Mouse (Mus musculus) subcutaneous adipose tissue, adult 2 months (tissue): ENCODE results near the gene Tsnaxip1. TPM values are rescaled to one million over a fixed set of nuclear protein-coding genes. Genes with fewer than 3 reads are reported as not detected.

Source experiments
- polyA plus RNA-seq: library from polyadenylated mRNA; depleted of rRNA; stranded (reverse); fragments of >200 nt; gene quantifications from 2 replicates; pipeline ENCODE4 v1.2.3, GENCODE M21; 2012; ENCODE audit warnings: low replicate concordance; rRNA removed

Tsnaxip1 gene
- polyA plus RNA-seq: 0.05 TPM in 1 of 2 replicates, not detected in the other

DNA sequence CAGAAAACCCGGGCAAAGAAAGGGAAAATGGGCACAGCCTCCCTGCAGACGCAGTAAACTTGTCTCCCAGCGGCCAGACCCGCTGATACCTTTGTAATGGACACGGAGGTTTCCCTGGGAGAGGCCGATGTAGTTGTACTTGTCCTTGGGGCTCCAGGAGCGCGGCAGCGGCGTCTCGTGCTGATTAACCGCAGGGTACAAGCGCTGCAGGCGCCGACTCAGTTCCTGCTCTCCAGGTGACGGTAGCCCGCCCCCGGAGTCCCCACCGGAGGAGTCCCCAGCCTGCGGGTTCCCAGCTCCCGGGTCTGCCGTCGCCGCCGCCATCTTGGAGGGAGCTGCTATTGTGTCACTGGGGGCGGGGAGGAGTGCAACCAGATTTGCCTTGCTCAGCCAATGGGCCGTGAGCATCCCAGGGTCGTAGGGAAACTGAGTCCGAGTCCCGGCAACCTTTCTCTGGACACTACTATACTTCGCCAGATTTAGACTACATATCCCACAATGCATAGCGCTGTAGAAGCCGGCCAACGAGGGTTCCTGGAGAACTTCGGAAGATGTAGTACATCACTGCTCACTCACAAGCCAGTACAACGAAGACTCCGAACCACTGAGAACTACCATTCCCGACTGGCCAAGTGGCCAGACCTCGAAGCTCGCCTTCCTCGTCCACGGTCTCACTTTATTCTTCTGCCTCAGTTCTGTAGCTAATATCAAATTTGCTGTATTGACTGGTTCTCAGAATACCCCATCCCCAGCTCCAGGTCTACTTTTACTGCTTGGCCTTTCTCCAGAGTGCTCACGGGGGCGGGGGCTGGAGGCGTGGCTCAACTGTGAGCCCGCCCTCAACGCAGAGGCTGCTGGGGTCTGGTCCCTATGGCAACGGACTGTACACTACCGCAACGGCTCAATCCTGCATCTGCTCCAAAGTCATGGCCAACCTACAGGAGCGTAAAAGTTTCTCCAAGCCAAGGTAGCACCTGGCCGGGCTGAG lies at the start of gene Tsnaxip1, which contains the start of gene Ranbp10:
Tsnaxip1 (plus strand) TSS at position 871 of the 988 bp plus-strand sequence.
Ranbp10 (minus strand) TSS at position 490 of the 988 bp plus-strand sequence.

DNA sequence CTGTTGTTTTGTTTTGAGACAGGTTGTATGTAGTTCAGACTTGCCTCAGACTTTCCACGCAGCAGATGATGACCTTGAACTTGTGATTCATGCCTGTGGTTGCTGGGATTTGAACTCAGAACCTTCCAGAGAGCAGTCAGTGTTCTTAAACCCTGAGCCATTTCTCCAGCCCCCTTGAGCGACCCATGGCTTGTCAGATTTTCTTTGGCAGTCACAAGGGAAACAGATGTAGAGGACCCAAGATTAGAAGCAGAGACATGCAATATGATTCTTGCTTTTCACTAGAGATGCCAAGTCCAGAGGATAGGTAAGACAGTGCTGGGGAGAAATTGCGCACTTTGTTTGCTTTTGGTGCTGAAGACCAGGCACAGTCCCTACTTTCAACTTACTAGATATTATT lies 25.6 kb downstream of the Tsnaxip1 start, which contains the start of gene Cenpt:
Cenpt (minus strand) TSS at position 101 of the 400 bp plus-strand sequence.

DNA sequence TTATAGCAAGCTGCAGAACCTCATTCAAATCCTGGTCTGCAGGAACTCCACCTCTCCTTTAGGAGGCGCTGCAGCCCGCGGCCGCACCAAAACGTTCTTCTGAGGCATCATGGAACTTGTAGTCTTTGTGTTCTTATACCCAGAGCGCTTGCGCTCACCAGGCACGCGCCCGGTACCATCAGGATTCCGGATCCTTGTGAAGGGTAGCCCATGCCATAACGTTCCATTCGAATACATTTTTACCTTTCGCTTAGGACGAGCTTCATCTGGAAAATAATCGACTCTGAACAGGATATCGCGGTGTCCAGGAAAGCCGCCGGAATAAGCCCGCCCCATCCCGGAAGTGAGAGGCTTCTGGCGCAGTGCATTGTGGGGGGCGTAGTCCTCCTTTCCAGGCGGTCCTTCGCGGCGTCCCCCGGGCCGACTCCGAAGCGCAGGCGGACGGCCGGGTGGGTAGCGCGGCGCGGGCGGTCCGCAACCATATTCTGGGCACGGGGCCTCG lies 27.2 kb downstream of the Tsnaxip1 start, which contains the start of gene Thap11:
Thap11 (plus strand) TSS at position 418 of the 502 bp plus-strand sequence.

DNA sequence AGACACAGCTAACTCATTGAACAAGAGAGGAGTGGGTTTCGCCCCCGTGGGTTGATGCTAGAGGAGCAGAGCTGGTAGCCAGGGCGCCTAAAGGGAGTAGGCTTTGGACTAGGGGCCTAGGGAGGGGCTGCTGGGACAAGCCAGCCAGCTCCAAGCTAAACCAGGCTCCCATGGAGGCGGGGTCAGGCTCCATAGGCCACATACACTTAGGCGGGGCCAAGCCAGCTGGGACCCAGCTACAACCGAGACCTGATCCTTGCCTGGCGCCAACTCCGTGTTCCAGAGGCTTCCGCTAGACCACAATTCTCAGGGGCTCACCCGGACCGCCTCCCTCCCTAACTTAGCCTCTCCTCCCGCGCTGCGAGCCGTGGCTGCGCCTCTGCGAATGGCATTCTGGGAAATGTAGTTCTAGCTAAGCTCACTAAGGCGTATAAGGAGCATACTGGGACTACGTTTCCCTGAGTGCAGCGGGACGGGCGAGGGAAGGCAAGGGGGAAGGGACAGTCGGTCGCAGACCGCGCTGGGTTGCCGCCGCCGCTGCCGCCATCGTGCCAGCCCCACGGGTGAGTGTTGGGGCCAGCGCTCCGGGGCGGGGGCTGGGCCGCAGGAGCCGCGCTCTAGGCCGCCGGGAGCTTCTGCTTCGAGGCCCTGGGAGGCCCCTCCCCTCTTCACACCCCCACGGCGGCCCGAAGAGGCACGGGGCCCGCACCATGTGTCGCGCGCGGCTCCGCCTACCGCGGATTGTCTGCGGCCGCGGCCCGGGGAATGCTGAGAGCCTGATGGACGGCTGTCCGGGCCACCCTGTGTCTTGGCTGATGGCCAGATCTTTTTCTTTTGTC lies 32.8 kb downstream of the Tsnaxip1 start, which contains the start of gene Nutf2:
Nutf2 (plus strand) TSS at position 438 of the 839 bp plus-strand sequence.

DNA sequence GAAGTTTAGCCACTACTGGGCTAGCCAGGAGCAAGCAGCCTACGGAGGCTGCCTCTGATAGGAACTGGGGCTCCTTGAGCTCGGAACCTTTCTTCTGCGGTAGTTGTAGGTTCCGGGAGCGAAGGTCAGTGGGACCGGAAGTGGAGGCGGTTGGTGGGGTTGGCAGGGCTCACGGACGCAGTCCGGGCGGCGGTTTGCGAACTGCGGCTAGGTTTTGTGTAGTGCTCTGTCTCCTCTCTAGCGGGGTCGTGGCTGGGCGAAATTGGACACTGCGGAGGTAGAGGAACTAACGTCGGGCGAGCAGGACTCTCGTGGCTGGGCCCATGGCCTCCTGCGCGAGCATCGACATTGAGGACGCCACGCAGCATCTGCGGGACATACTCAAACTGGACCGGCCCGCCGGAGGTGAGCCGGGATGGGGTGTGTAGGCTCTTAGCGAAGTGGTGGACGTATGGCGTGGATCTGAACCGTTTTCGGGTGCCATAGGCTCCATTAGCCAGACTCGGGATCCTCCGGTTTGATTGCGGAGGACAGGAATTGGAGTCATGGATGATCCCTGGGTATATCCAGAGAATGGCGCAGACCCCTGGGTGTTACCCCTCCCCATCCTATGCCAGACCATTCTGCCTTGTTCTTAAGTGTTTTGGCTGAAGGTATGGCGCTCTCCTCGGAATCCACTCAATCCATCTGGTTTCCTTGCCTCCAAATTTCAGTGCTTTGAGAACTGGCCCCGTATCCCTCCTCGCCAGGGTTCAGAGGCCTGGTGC lies 53.4 kb downstream of the Tsnaxip1 start, which contains the start of gene Edc4:
Edc4 (plus strand) TSS at position 128 of the 767 bp plus-strand sequence.

DNA sequence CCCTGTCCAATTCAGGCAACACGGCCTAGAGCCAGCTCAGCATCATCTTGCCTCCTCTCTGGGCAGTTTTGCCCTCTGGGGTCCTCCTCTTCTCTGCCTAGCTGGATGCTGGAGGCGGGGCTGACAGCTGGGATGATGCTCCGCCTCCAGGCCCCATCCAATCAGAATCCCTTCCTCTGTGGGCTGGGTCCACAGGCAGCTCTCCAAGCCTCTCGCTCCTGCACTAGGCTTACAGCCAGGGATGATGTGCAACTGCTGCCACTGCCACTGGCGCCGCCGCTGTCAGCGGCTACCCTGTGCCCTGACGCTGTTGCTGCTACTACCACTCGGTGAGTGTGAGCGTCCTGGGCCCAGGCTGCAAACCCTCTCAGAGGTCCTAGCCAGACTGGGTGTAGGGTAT lies 65.8 kb downstream of the Tsnaxip1 start, which contains the start of gene Nrn1l:
Nrn1l (plus strand) TSS at position 229 of the 400 bp plus-strand sequence.

Other genes with a start within 250 kb of the Tsnaxip1 start
- gene Ripor1, start 222.5 kb upstream of the Tsnaxip1 start, polyA plus RNA-seq: 34.4 and 43.4 TPM in 2 replicates
- gene Ctcf, start 191.2 kb upstream of the Tsnaxip1 start, polyA plus RNA-seq: 11.0 and 24.5 TPM in 2 replicates
- not detected in 2 replicates for gene Agrp, start 190.3 kb upstream of the Tsnaxip1 start, polyA plus RNA-seq
- gene Carmil2, start 141.5 kb upstream of the Tsnaxip1 start, polyA plus RNA-seq: 1.2 and 1.5 TPM in 2 replicates
- 39.9 and 48.6 TPM in 2 replicates for gene Acd, start 126.6 kb upstream of the Tsnaxip1 start, polyA plus RNA-seq
- 25.6 and 26.0 TPM in 2 replicates for gene Pard6a, start 126.6 kb upstream of the Tsnaxip1 start, polyA plus RNA-seq
- gene 4933405L10Rik, start 120.1 kb upstream of the Tsnaxip1 start, polyA plus RNA-seq: 0.10 TPM in 1 of 2 replicates, not detected in the other
- gene Enkd1, start 119.5 kb upstream of the Tsnaxip1 start, polyA plus RNA-seq: 5.7 and 12.8 TPM in 2 replicates
- 7.7 and 10.0 TPM in 2 replicates for gene Gfod2, start 69.1 kb upstream of the Tsnaxip1 start, polyA plus RNA-seq
- gene Ranbp10, start 381 bp upstream of the Tsnaxip1 start, polyA plus RNA-seq: 26.6 and 31.6 TPM in 2 replicates
- gene Cenpt, start 25.5 kb downstream of the Tsnaxip1 start, polyA plus RNA-seq: 17.6 and 36.3 TPM in 2 replicates
- gene Thap11, start 27.4 kb downstream of the Tsnaxip1 start, polyA plus RNA-seq: 39.9 and 66.8 TPM in 2 replicates
- gene Nutf2, start 32.8 kb downstream of the Tsnaxip1 start, polyA plus RNA-seq: 37.9 and 42.9 TPM in 2 replicates
- gene Edc4, start 53.1 kb downstream of the Tsnaxip1 start, polyA plus RNA-seq: 45.4 and 85.8 TPM in 2 replicates
- gene Nrn1l, start 65.8 kb downstream of the Tsnaxip1 start, polyA plus RNA-seq: 1.2 and 1.5 TPM in 2 replicates
- 55.5 and 60.6 TPM in 2 replicates for gene Pskh1, start 72.7 kb downstream of the Tsnaxip1 start, polyA plus RNA-seq
- gene Ctrl, start 106.1 kb downstream of the Tsnaxip1 start, polyA plus RNA-seq: 2.2 and 4.2 TPM in 2 replicates
- gene Psmb10, start 110.7 kb downstream of the Tsnaxip1 start, polyA plus RNA-seq: 152 and 154 TPM in 2 replicates
- 3.1 and 5.9 TPM in 2 replicates for gene Lcat, start 115.7 kb downstream of the Tsnaxip1 start, polyA plus RNA-seq
- gene Slc12a4, start 138.4 kb downstream of the Tsnaxip1 start, polyA plus RNA-seq: 68.7 and 121 TPM in 2 replicates
- gene Dpep3, start 151.7 kb downstream of the Tsnaxip1 start, polyA plus RNA-seq: 0.18 and 0.40 TPM in 2 replicates
- gene Dus2, start 163.6 kb downstream of the Tsnaxip1 start, polyA plus RNA-seq: 15.8 and 20.1 TPM in 2 replicates
- gene Dpep2nb, start 178.2 kb downstream of the Tsnaxip1 start, polyA plus RNA-seq: not detected in 2 replicates
- gene Ddx28, start 184.2 kb downstream of the Tsnaxip1 start, polyA plus RNA-seq: 11.3 and 11.9 TPM in 2 replicates
- 29.9 and 36.2 TPM in 2 replicates for gene Nfatc3, start 231.1 kb downstream of the Tsnaxip1 start, polyA plus RNA-seq